Mouse (Mus musculus) bone marrow, adult 2 months (tissue): ENCODE measurements around the gene Acd.

Experiments
- CTCF ChIP-seq: fragments of 200-500 bp; IDR thresholded peaks from 2 replicates; pipeline ENCODE4 v1.5.1; 2011; ENCODE audit warnings: low read length, control low read depth; ENCODE audit not compliant: control insufficient read depth, insufficient read depth
- POLR2A ChIP-seq: fragments of 200-500 bp; IDR thresholded peaks from 2 replicates; pipeline ENCODE4 v1.6.1; 2011; ENCODE audit warnings: low read depth, mild to moderate bottlenecking, control low read depth, low read length, borderline replicate concordance; ENCODE audit not compliant: control insufficient read depth

DNA sequence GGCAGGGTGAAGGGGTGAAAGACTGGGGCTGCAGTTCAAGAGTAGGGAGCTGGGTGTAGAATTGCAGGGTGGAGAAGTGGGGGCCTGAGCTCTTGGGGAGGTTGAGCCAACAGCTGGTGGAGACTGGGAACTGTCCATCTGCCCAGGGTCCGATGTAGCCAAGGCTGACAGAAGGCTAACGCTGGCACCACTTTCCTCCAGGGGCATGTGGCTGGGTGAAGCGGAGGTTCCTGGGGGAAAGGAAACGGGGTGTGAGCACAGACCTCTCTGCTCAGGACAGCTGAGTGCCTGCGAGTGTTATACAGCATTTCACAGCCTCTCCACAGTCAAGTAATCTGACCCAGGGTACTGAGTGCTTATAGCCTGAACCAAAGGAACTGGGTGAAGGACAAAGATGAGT is 2.2 kb downstream of the Acd start:
- no peak for TF ChIP-seq POLR2A
- no peak for TF ChIP-seq CTCF
